In the genomic region with DNA sequence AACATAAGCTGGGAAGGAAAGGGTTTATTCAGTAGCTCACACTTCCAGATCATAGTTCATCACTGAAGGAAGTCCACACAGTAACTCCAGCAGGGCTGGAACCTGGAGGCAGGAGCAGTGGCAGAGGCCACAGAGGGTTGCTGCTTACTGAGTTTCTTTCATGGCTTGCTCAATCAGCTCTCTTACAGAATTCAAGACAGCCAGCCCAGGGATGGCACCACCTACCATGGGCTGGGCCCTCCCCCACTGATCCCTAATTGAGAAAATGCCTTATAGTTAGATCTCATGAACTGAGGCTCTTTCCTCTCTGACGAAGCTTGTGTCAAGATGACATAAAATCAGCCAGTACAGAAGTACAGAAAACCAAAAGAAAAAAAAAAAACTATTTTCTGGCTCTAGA, we compare ENCODE assay signal across 35 mouse cellular contexts.
"Had no signal": no experiment of that assay in that cellular context is flagged by ENCODE, and none has a peak within 500 bp of the region (broad histone marks: within the 10 kb centered on the region; RNA-seq: fewer than 3 reads in every experiment).

No protein-coding gene starts in this region.

- H3K36me3 ChIP-seq: heart, embryonic 10.5 days; heart, embryonic 12.5 days; heart, embryonic 13.5 days; heart, embryonic 15.5 days; hindbrain, embryonic 10.5 days; hindbrain, embryonic 12.5 days; hindbrain, embryonic 13.5 days; hindbrain, embryonic 15.5 days; intestine, embryonic 15.5 days; kidney, embryonic 15.5 days had no signal

- H3K4me2 ChIP-seq: heart, embryonic 11.5 days; heart, embryonic 12.5 days; heart, embryonic 13.5 days; heart, embryonic 15.5 days; hindbrain, embryonic 12.5 days; hindbrain, embryonic 13.5 days; hindbrain, embryonic 14.5 days; hindbrain, embryonic 15.5 days; intestine, embryonic 15.5 days; kidney, embryonic 15.5 days had no signal

- H3K9ac ChIP-seq: heart, embryonic 12.5 days; heart, embryonic 13.5 days; heart, embryonic 15.5 days; hindbrain, embryonic 12.5 days; hindbrain, embryonic 13.5 days; hindbrain, embryonic 14.5 days; hindbrain, embryonic 15.5 days; intestine, embryonic 15.5 days; kidney, embryonic 15.5 days had no signal

- ATAC-seq: hindbrain, embryonic 16.5 days; hindbrain, postnatal 0 days; inflammation-experienced regulatory T-cells, adult 6 months; intestine, embryonic 15.5 days; intestine, embryonic 16.5 days; intestine, postnatal 0 days had no signal

- H3K9me3 ChIP-seq: heart, embryonic 10.5 days; heart, embryonic 12.5 days; heart, embryonic 13.5 days; heart, embryonic 15.5 days; hindbrain, embryonic 10.5 days; hindbrain, embryonic 12.5 days; hindbrain, embryonic 13.5 days; hindbrain, embryonic 15.5 days; intestine, embryonic 15.5 days; kidney, embryonic 15.5 days had no signal

- H3K4me3 ChIP-seq: heart, embryonic 10.5 days; heart, embryonic 12.5 days; heart, embryonic 13.5 days; heart, embryonic 15.5 days; hindbrain, embryonic 10.5 days; hindbrain, embryonic 12.5 days; hindbrain, embryonic 13.5 days; hindbrain, embryonic 15.5 days; intestine, embryonic 15.5 days; kidney, embryonic 15.5 days; layer of hippocampus, adult 2 months had no signal

- DNase-seq: heart, postnatal 10 days; heart, postnatal 14 days; heart, postnatal 36 days; heart, postnatal 4 days; kidney, adult 11 months; kidney, adult 18-20 months; kidney, adult 2 months; kidney, adult 8-10 months; kidney, adult 9 months; kidney, postnatal 10 days; kidney, postnatal 14 days; kidney, postnatal 25 days; kidney, postnatal 36 days; kidney, postnatal 4 days; layer of hippocampus, adult 9-11 months; layer of hippocampus, postnatal 36 days had no signal

- H3K4me1 ChIP-seq: heart, embryonic 10.5 days; heart, embryonic 12.5 days; heart, embryonic 13.5 days; heart, embryonic 15.5 days; hindbrain, embryonic 10.5 days; hindbrain, embryonic 12.5 days; intestine, embryonic 15.5 days; kidney, embryonic 15.5 days had no signal

- H3K27me3 ChIP-seq: heart, embryonic 12.5 days; heart, embryonic 13.5 days; heart, embryonic 15.5 days; hindbrain, embryonic 12.5 days; hindbrain, embryonic 13.5 days; hindbrain, embryonic 15.5 days; intestine, embryonic 15.5 days; kidney, embryonic 15.5 days had no signal

- H3K27ac ChIP-seq: heart, embryonic 10.5 days; heart, embryonic 13.5 days; heart, embryonic 15.5 days; hindbrain, embryonic 10.5 days; hindbrain, embryonic 12.5 days; hindbrain, embryonic 13.5 days; hindbrain, embryonic 14.5 days; hindbrain, embryonic 15.5 days; hindbrain, postnatal 0 days; intestine, embryonic 15.5 days; kidney, embryonic 15.5 days; kidney, postnatal 0 days; layer of hippocampus, adult 2 months had no signal
